In genomic region chr5:44706997-44707698, GRCm38 (mm10) we compare ENCODE assay signal across 8 mouse cellular contexts.
DNase-seq lines count a peak whose midpoint lies in the region; ATAC-seq and TF ChIP-seq lines count a peak whose summit lies in the region.

No protein-coding gene starts in this region.

- H3K27ac ChIP-seq in CH12.LX (ENCODE audit: insufficient read depth, low read depth) = no peak overlapping the region
- H3K27ac ChIP-seq in forebrain, embryonic 15.5 days (replicated peaks) = peak overlapping the region; percentile 31; the same call in 1 of the 2 replicates
- H3K27ac ChIP-seq in hindbrain, embryonic 15.5 days (replicated peaks) = peak overlapping the region; percentile 37; the same call in 1 of the 2 replicates
- peak overlapping the region; percentile 3; the same call in 1 of the 2 replicates for H3K27ac ChIP-seq in lung, postnatal 0 days (ENCODE audit: low read length)

- peak in 1 of 2 experiments; percentile 22; a peak in 1 of 4 replicates for TF ChIP-seq CTCF in CH12.LX (conservative IDR thresholded peaks at IDR 0.05 in 1 of 2, IDR thresholded peaks at IDR 0.05 in 1 of 2; ENCODE audit: low read depth in 2 of 2, low read length in 2 of 2)
- TF ChIP-seq CTCF in lung, postnatal 0 days (IDR thresholded peaks at IDR 0.05) = peak; percentile 65

- 44% methylated on average over 6 of the region's 6 CpGs for WGBS in forebrain, embryonic 15.5 days
- 46% methylated on average over 6 of the region's 6 CpGs for WGBS in hindbrain, embryonic 15.5 days
- WGBS in lung, postnatal 0 days = 17% methylated on average over 6 of the region's 6 CpGs

- peak; percentile 42; the same call in 1 of the 2 replicates for ATAC-seq in forebrain, embryonic 15.5 days (replicated peaks)
- ATAC-seq in hindbrain, embryonic 15.5 days (ENCODE audit: low FRiP score, low read depth) = peak; percentile 35; the same call in 1 of the 2 replicates
- peak; percentile 91 for ATAC-seq in lung, postnatal 0 days

- H3K4me2 ChIP-seq in CH12.LX (ENCODE audit: insufficient read depth, low read depth, poor library complexity, severe bottlenecking) = no peak overlapping the region
- no peak overlapping the region for H3K4me2 ChIP-seq in forebrain, embryonic 15.5 days (replicated peaks)
- H3K4me2 ChIP-seq in hindbrain, embryonic 15.5 days = no peak overlapping the region
- H3K4me2 ChIP-seq in lung, postnatal 0 days (replicated peaks; ENCODE audit: low read depth, low read length) = no peak overlapping the region

- in situ Hi-C loops in CH12.LX (cut with MboI; ENCODE audit: low pct_ligation_motif_present, low pct_unique_long_range_greater_than_20kb, low sequenced_read_pairs) = no loop called here

- no peak for DNase-seq in CH12.LX (ENCODE audit: extremely low read depth)
- DNase-seq in lung, postnatal 0 days (ENCODE audit: low spot score) = peak; percentile 73
- no peak for DNase-seq in spleen, postnatal 36 days (ENCODE audit: low spot score in 2 of 2)
- DNase-seq in right cerebral cortex, adult 2 months (ENCODE audit: low spot score in 2 of 2) = no peak
- DNase-seq in retina, embryonic 14.5 days (ENCODE audit: low spot score) = no peak
- no peak for DNase-seq in Muller cell, postnatal 12 days (ENCODE audit: inconsistent ontology term)

- TF ChIP-seq EP300 in CH12.LX (IDR thresholded peaks at IDR 0.05; ENCODE audit: low read length) = no peak
- peak; percentile 97 for TF ChIP-seq EP300 in lung, postnatal 0 days (IDR thresholded peaks at IDR 0.05)

- no peak for TF ChIP-seq POLR2A in CH12.LX (IDR thresholded peaks at IDR 0.05; ENCODE audit: low read depth, low read length)

- no peak overlapping the region for H3K4me3 ChIP-seq in CH12.LX (replicated peaks in 1 of 3; ENCODE audit: low read depth in 2 of 3, low read length in 2 of 3, poor library complexity in 1 of 3)
- H3K4me3 ChIP-seq in forebrain, embryonic 15.5 days = no peak overlapping the region
- H3K4me3 ChIP-seq in hindbrain, embryonic 15.5 days = no peak overlapping the region
- H3K4me3 ChIP-seq in lung, postnatal 0 days (ENCODE audit: low read depth, low read length) = no peak overlapping the region

- dilution Hi-C loops in CH12.LX (cut with MboI; ENCODE audit: extremely low pct_ligation_motif_present, extremely low pct_unique_long_range_greater_than_20kb, low sequenced_read_pairs) = no loop called here

- no peaks in the 10 kb centered on the region for H3K36me3 ChIP-seq in CH12.LX (replicated peaks in 1 of 2; ENCODE audit: control insufficient read depth in 1 of 2, insufficient read depth in 1 of 2, low read length in 1 of 2)
- no peaks in the 10 kb centered on the region for H3K36me3 ChIP-seq in forebrain, embryonic 15.5 days
- no peaks in the 10 kb centered on the region for H3K36me3 ChIP-seq in hindbrain, embryonic 15.5 days
- H3K36me3 ChIP-seq in lung, postnatal 0 days (ENCODE audit: insufficient read depth, low read length) = no peaks in the 10 kb centered on the region

- no peaks in the 10 kb centered on the region for H3K4me1 ChIP-seq in CH12.LX (ENCODE audit: control insufficient read depth in 1 of 2, insufficient read depth in 2 of 2)
- H3K4me1 ChIP-seq in forebrain, embryonic 15.5 days = peaks cover 17% of the 10 kb centered on the region
- H3K4me1 ChIP-seq in hindbrain, embryonic 15.5 days (replicated peaks) = 0 out of 2 replicates have a peak, but pooled peaks cover 7% of the 10 kb centered on the region
- no peaks in the 10 kb centered on the region; the same call in 1 of the 2 replicates for H3K4me1 ChIP-seq in lung, postnatal 0 days (ENCODE audit: insufficient read depth, low read depth, low read length)

- H3K79me2 ChIP-seq in CH12.LX (replicated peaks; ENCODE audit: control insufficient read depth, extremely low read depth, insufficient read depth, poor library complexity, severe bottlenecking) = no peaks in the 10 kb centered on the region

- peak; percentile 30 for TF ChIP-seq RAD21 in CH12.LX (IDR thresholded peaks at IDR 0.05; ENCODE audit: low read depth, low read length)

- no peaks in the 10 kb centered on the region for H3K9me3 ChIP-seq in CH12.LX (replicated peaks; ENCODE audit: low read length)
- no peaks in the 10 kb centered on the region for H3K9me3 ChIP-seq in forebrain, embryonic 15.5 days
- no peaks in the 10 kb centered on the region for H3K9me3 ChIP-seq in hindbrain, embryonic 15.5 days
- H3K9me3 ChIP-seq in lung, postnatal 0 days (ENCODE audit: low read length) = no peaks in the 10 kb centered on the region

- no peak overlapping the region for H3K9ac ChIP-seq in CH12.LX (ENCODE audit: insufficient read depth, low read depth)
- no peak overlapping the region for H3K9ac ChIP-seq in forebrain, embryonic 15.5 days (replicated peaks)
- no peak overlapping the region for H3K9ac ChIP-seq in hindbrain, embryonic 15.5 days
- H3K9ac ChIP-seq in lung, postnatal 0 days (replicated peaks; ENCODE audit: low read depth) = no peak overlapping the region

- no peaks in the 10 kb centered on the region for H3K27me3 ChIP-seq in CH12.LX (replicated peaks)
- H3K27me3 ChIP-seq in forebrain, embryonic 15.5 days = no peaks in the 10 kb centered on the region
- no peaks in the 10 kb centered on the region for H3K27me3 ChIP-seq in hindbrain, embryonic 15.5 days
- H3K27me3 ChIP-seq in lung, postnatal 0 days (replicated peaks; ENCODE audit: insufficient read depth, low read length) = no peaks in the 10 kb centered on the region

TF ChIP-seq in CH12.LX, 34 proteins besides CTCF, POLR2A, EP300 and RAD21:
- TF ChIP-seq POLR2AphosphoS2 (IDR thresholded peaks at IDR 0.05; ENCODE audit: low read depth, low read length) (no peak), NELFE (IDR thresholded peaks at IDR 0.05; ENCODE audit: low read depth, low read length) (no peak), UBTF (IDR thresholded peaks at IDR 0.05; ENCODE audit: low read depth, low read length) (no peak), JUND (conservative IDR thresholded peaks at IDR 0.05; ENCODE audit: low read depth, low read length) (no peak), RCOR1 (conservative IDR thresholded peaks at IDR 0.05; ENCODE audit: low read depth, low read length) (no peak), E2F4 (IDR thresholded peaks at IDR 0.05; ENCODE audit: insufficient replicate concordance, low read depth, low read length) (no peak), CHD2 (IDR thresholded peaks at IDR 0.05; ENCODE audit: low read length) (no peak), NRF1 (IDR thresholded peaks at IDR 0.05; ENCODE audit: low read depth, low read length) (no peak), MEF2A (IDR thresholded peaks at IDR 0.05; ENCODE audit: borderline replicate concordance, low read depth, low read length) (no peak), SIN3A (IDR thresholded peaks at IDR 0.05; ENCODE audit: low read length) (no peak)

Comparison
In these comparisons a context has a peak if more than half of its experiments do, and no peak if none do; other contexts are left out.
1. ATAC-seq: peak in every context shown above with its lines; median percentile 91 in lung, postnatal 0 days; 42 in forebrain, embryonic 15.5 days; 35 in hindbrain, embryonic 15.5 days.